In genomic region chr5:4755326-4755725, GRCm38 (mm10) we compare ENCODE assay signal across 9 mouse cellular contexts. TPM values are rescaled to one million over a fixed set of nuclear protein-coding genes. Genes with fewer than 3 reads are reported as not detected.
DNase-seq lines count a peak whose midpoint lies in the region; ATAC-seq and TF ChIP-seq lines count a peak whose summit lies in the region.
"Had no signal": no experiment of that assay in that cellular context is flagged by ENCODE, and none has a peak within 500 bp of the region (broad histone marks: within the 10 kb centered on the region; RNA-seq: fewer than 3 reads in every experiment).

No protein-coding gene starts in this region.

- no peak for TF ChIP-seq EP300 in stomach, postnatal 0 days (optimal IDR thresholded peaks at IDR 0.05)

- peaks cover 63% of the 10 kb centered on the region for H3K27me3 ChIP-seq in liver, embryonic 12.5 days (replicated peaks)
- no peaks in the 10 kb centered on the region for H3K27me3 ChIP-seq in stomach, postnatal 0 days (ENCODE audit: control insufficient read depth, insufficient read depth, low read length)

- no peaks in the 10 kb centered on the region for H3K36me3 ChIP-seq in liver, embryonic 12.5 days
- 0 out of 2 replicates have a peak, but pooled peaks cover 2% of the 10 kb centered on the region for H3K36me3 ChIP-seq in stomach, postnatal 0 days (ENCODE audit: control insufficient read depth, insufficient read depth, low read length)

- no peak for ATAC-seq in liver, embryonic 12.5 days
- no peak for ATAC-seq in stomach, postnatal 0 days (ENCODE audit: low FRiP score, low TSS enrichment)
- ATAC-seq: CD4-positive, CD25-positive, alpha-beta regulatory T cell, adult 4 months had no signal

- WGBS in liver, embryonic 12.5 days (ENCODE audit: insufficient replicate concordance): 41% methylated on average over 11 of the region's 11 CpGs
- WGBS in stomach, postnatal 0 days: 48% methylated on average over 11 of the region's 11 CpGs

- DNase-seq in embryo, embryonic 9.5 days (ENCODE audit: extremely low spot score): peak; percentile 20
- no peak for DNase-seq in embryo, embryonic 11 days
- peak; percentile 7 for DNase-seq in right cerebral cortex, postnatal 25 days
- no peak for DNase-seq in right cerebral cortex, adult 2 months (ENCODE audit: low spot score in 2 of 2)
- no peak for DNase-seq in stomach, postnatal 0 days (ENCODE audit: low spot score)
- no peak for DNase-seq in ovary, postnatal 14 days (ENCODE audit: low spot score)
- no peak for DNase-seq in adrenal gland, adult (ENCODE audit: inconsistent age in 2 of 2, low spot score in 1 of 2)

- no peaks in the 10 kb centered on the region for H3K4me1 ChIP-seq in liver, embryonic 12.5 days
- no peaks in the 10 kb centered on the region for H3K4me1 ChIP-seq in stomach, postnatal 0 days (replicated peaks; ENCODE audit: control insufficient read depth, insufficient read depth)

- H3K4me3 ChIP-seq in liver, embryonic 12.5 days: peak overlapping the region; percentile 57
- H3K4me3 ChIP-seq in stomach, postnatal 0 days (ENCODE audit: low read depth, low read length): peak overlapping the region; percentile 92

- H3K9me3 ChIP-seq in liver, embryonic 12.5 days (replicated peaks): no peaks in the 10 kb centered on the region
- no peaks in the 10 kb centered on the region for H3K9me3 ChIP-seq in stomach, postnatal 0 days (ENCODE audit: control insufficient read depth, low read length)

- H3K4me2 ChIP-seq in liver, embryonic 12.5 days: peak overlapping the region; percentile 63
- peak overlapping the region; percentile 93 for H3K4me2 ChIP-seq in stomach, postnatal 0 days (replicated peaks; ENCODE audit: low read depth)

- peak overlapping the region; percentile 27; the same call in 1 of the 2 replicates for H3K9ac ChIP-seq in liver, embryonic 12.5 days
- H3K9ac ChIP-seq in stomach, postnatal 0 days (ENCODE audit: low read length): peak overlapping the region; percentile 92

- no peak for TF ChIP-seq CTCF in stomach, postnatal 0 days (IDR thresholded peaks at IDR 0.05; ENCODE audit: low read depth)

- H3K27ac ChIP-seq in liver, embryonic 12.5 days: no peak overlapping the region
- H3K27ac ChIP-seq in stomach, postnatal 0 days (replicated peaks): 0 out of 2 replicates have a peak overlapping the region, but pooled peaks have one; percentile 98

RNA-seq across cellular contexts. Expression of gene Fzd1, which starts 2.5 kb away (rescaled TPM):
- 13.2 and 14.1 TPM in 2 replicates for polyA plus RNA-seq in liver, embryonic 12.5 days (2016; fragmentation: Nextera tagmentation; extraction: Ambion mirVana)
- 18.5 and 19.6 TPM in 2 replicates for polyA plus RNA-seq in stomach, postnatal 0 days (2015; fragmentation: Nextera tagmentation; extraction: Ambion mirVana)
- polyA plus RNA-seq: CD4-positive, CD25-positive, alpha-beta regulatory T cell, adult 4 months had no signal

Comparison
In these comparisons a context has a peak if more than half of its experiments do, and no peak if none do; other contexts are left out.
1. DNase-seq: peak in embryo, embryonic 9.5 days (single experiment) and right cerebral cortex, postnatal 25 days (single experiment); none in embryo, embryonic 11 days (single experiment), right cerebral cortex, adult 2 months (0 of 2), stomach, postnatal 0 days (single experiment), ovary, postnatal 14 days (single experiment) and adrenal gland, adult (0 of 2).